Mouse (Mus musculus): ENCODE measurements around the gene Tmem121b. TPM values are rescaled to one million over a fixed set of nuclear protein-coding genes. Genes with fewer than 3 reads are reported as not detected.

The Tmem121b gene
- polyA plus RNA-seq, 1 experiment: 2.8 TPM

GRCm38 (mm10) chr6:120462251-120462650 is 31.4 kb downstream of the Tmem121b start:
- TF ChIP-seq CTCF (IDR thresholded peaks at IDR 0.05; ENCODE audit: insufficient read depth, low read length) (no peak), POLR2A (IDR thresholded peaks at IDR 0.05; ENCODE audit: borderline replicate concordance, extremely low read depth, low read depth, low read length) (no peak)

DNA sequence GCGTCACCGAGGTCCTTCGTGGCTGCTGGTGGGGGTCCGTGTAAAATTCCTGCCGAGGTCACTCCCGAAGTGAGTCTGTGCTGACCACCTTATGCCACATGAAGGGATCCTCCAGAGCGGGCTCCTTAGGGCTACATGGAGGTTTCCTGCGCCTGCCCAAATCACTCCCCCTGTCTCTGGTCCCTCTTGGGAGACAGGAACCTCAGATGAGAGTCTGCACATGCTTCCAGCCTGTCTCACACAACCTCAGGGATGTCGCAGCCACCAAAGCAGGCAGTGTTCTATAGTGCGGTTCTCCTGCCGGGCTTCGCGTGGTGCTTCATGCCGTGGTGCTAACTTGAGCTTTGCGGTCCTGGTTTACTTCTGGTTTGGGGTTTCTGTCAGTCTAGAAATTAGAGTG is 32.4 kb downstream of the Tmem121b start:
- Histone ChIP-seq H3K4me3 (replicated peaks; ENCODE audit: extremely low read depth, low read depth, low read length) (no peak overlapping the region), H3K4me1 (ENCODE audit: control insufficient read depth, insufficient read depth, low read length) (no peaks in the 10 kb centered on the region)
- 76% methylated on average over 15 of the region's 15 CpGs for WGBS
- TF ChIP-seq CTCF (IDR thresholded peaks at IDR 0.05; ENCODE audit: insufficient read depth, low read length) (no peak), POLR2A (IDR thresholded peaks at IDR 0.05; ENCODE audit: borderline replicate concordance, extremely low read depth, low read depth, low read length) (no peak)
- DNase-seq: no peak

More at GRCm38 (mm10) chr6:120462251-120462650, 31.4 kb downstream of the Tmem121b start:
- DNase-seq: no peak
- no peak overlapping the region for H3K4me3 ChIP-seq (replicated peaks; ENCODE audit: extremely low read depth, low read depth, low read length)
- 50% methylated on average over 6 of the region's 6 CpGs for whole genome bisulfite sequencing
- H3K4me1 ChIP-seq (ENCODE audit: control insufficient read depth, insufficient read depth, low read length): no peaks in the 10 kb centered on the region

GRCm38 (mm10) chr6:120457751-120458150 is 35.9 kb downstream of the Tmem121b start:
- DNase-seq: no peak
- TF ChIP-seq CTCF (IDR thresholded peaks at IDR 0.05; ENCODE audit: insufficient read depth, low read length) (no peak), POLR2A (IDR thresholded peaks at IDR 0.05; ENCODE audit: borderline replicate concordance, extremely low read depth, low read depth, low read length) (no peak)
- no peaks in the 10 kb centered on the region for H3K4me1 ChIP-seq (ENCODE audit: control insufficient read depth, insufficient read depth, low read length)
- H3K4me3 ChIP-seq (replicated peaks; ENCODE audit: extremely low read depth, low read depth, low read length): no peak overlapping the region
- 86% methylated on average over 5 of the region's 5 CpGs for WGBS

DNA sequence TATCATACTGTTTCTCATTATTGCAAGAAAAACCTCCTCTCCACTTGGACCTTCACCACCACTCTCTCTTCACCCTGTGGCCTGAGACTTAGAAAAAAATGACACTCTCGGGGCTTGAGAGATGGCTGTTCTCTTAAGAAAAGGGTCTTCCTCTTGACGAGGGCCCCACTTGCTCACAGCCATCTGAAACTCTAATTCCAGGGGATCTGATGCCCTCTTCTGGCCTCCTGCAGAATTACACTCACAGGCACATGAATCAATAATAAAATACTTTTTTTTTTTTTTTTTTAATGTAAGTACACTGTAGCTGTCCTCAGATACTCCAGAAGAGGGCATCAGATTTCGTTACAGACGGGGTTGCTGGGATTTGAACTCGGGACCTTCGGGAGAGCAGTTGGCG is 36.5 kb downstream of the Tmem121b start:
- TF ChIP-seq POLR2A (IDR thresholded peaks at IDR 0.05; ENCODE audit: borderline replicate concordance, extremely low read depth, low read depth, low read length) (no peak), CTCF (IDR thresholded peaks at IDR 0.05; ENCODE audit: insufficient read depth, low read length) (no peak)
- no peak for DNase-seq
- no peak overlapping the region for H3K4me3 ChIP-seq (replicated peaks; ENCODE audit: extremely low read depth, low read depth, low read length)
- no peaks in the 10 kb centered on the region for H3K4me1 ChIP-seq (ENCODE audit: control insufficient read depth, insufficient read depth, low read length)
- 64% methylated on average over 7 of the region's 7 CpGs for WGBS

GRCm38 (mm10) chr6:120454627-120455077 is 39.0 kb downstream of the Tmem121b start:
- no peak for TF ChIP-seq POLR2A (IDR thresholded peaks at IDR 0.05; ENCODE audit: borderline replicate concordance, extremely low read depth, low read depth, low read length)
- TF ChIP-seq CTCF (IDR thresholded peaks at IDR 0.05; ENCODE audit: insufficient read depth, low read length): no peak
- no peaks in the 10 kb centered on the region for H3K4me1 ChIP-seq (ENCODE audit: control insufficient read depth, insufficient read depth, low read length)
- 34% methylated on average over 11 of the region's 11 CpGs for WGBS
- H3K4me3 ChIP-seq (replicated peaks; ENCODE audit: extremely low read depth, low read depth, low read length): no peak overlapping the region
- no peak for DNase-seq

DNA sequence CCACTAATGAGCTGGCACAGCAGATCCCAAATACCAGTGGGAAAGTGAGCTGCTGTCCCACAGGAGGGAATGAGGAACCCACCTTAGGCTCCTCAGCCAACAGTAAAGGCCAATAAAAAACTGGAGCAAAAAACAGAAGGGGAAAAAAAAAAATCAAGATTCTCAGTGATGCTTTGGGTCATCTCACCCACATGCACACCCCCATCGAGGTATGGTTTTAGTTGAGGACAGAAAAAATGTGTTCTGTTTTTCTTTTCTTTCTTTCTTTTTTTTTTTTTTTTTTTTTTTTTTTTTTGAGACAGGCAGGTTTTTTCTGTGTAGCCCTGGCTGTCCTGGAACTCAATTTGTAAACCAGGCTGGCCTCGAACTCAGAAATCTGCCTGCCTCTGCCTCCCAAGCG is 40.1 kb downstream of the Tmem121b start:
- 93% methylated on average over 3 of the region's 3 CpGs for WGBS
- Histone ChIP-seq H3K4me3 (replicated peaks; ENCODE audit: extremely low read depth, low read depth, low read length) (no peak overlapping the region), H3K4me1 (ENCODE audit: control insufficient read depth, insufficient read depth, low read length) (no peaks in the 10 kb centered on the region)
- DNase-seq: no peak
- no peak for TF ChIP-seq CTCF (IDR thresholded peaks at IDR 0.05; ENCODE audit: insufficient read depth, low read length)
- TF ChIP-seq POLR2A (IDR thresholded peaks at IDR 0.05; ENCODE audit: borderline replicate concordance, extremely low read depth, low read depth, low read length): no peak

GRCm38 (mm10) chr6:120453103-120453445 is 40.5 kb downstream of the Tmem121b start:
- Histone ChIP-seq H3K4me1 (ENCODE audit: control insufficient read depth, insufficient read depth, low read length) (no peaks in the 10 kb centered on the region), H3K4me3 (replicated peaks; ENCODE audit: extremely low read depth, low read depth, low read length) (no peak overlapping the region)
- DNase-seq: no peak
- WGBS: 73% methylated on average over 5 of the region's 5 CpGs
- TF ChIP-seq POLR2A (IDR thresholded peaks at IDR 0.05; ENCODE audit: borderline replicate concordance, extremely low read depth, low read depth, low read length) (no peak), CTCF (IDR thresholded peaks at IDR 0.05; ENCODE audit: insufficient read depth, low read length) (no peak)

DNA sequence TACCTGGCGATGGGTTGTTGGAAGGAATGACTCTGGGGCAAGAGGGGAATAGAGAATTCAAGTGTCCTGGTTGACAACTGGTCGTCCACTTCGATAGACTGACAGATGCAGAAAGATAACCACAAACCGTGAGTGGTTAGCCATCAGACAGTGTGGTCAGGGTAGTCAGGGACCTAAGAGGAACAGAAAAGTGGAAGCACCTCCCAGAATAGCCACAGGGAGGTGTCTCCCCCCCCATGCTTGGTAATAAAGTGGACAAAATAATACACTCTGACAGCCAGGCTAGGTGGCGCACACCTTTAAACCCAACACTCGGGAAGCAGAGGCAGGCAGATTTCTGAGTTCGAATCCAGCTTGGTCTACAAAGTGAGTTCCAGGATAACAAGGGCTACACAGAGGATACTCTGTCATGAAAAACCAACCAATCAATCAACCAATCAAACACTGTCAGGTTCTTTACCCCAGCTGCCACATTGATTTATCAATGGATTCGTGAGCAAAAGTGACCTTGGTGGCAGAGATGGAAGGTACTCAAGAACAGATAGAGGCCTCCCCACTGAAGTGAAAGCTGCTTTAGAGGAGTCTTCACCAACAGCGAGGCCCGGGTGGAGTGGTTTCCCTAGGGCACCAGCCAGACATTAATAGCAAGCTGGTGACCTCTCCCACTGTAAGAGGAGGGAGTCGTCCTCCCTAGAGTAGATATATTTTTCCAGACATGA is 41.1 kb downstream of the Tmem121b start:
- DNase-seq: no peak
- WGBS: 79% methylated on average over 11 of the region's 11 CpGs
- no peak for TF ChIP-seq POLR2A (IDR thresholded peaks at IDR 0.05; ENCODE audit: borderline replicate concordance, extremely low read depth, low read depth, low read length)
- TF ChIP-seq CTCF (IDR thresholded peaks at IDR 0.05; ENCODE audit: insufficient read depth, low read length): no peak
- H3K4me1 ChIP-seq (ENCODE audit: control insufficient read depth, insufficient read depth, low read length): no peaks in the 10 kb centered on the region
- no peak overlapping the region for H3K4me3 ChIP-seq (replicated peaks; ENCODE audit: extremely low read depth, low read depth, low read length)

DNA sequence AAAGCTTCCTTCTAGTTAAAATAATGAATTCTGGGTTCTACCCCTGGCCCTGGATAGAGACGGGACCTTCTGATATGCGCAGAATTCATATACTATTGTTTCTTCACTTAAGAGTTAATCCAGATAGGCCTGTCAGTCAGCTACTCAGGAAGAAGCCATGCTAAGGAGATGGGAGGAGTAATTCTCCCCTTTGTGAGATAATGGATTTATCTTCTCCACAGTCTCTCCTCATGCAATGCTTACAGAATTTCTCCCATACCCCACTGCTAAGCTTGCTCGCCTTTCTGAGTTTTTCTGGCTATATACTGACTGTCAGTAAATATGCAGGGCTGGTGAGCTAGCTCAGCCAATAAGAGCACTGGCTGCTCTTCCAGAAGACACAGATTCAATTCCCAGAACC is 43.4 kb downstream of the Tmem121b start:
- DNase-seq: no peak
- H3K4me3 ChIP-seq (replicated peaks; ENCODE audit: extremely low read depth, low read depth, low read length): no peak overlapping the region
- TF ChIP-seq CTCF (IDR thresholded peaks at IDR 0.05; ENCODE audit: insufficient read depth, low read length) (no peak), POLR2A (IDR thresholded peaks at IDR 0.05; ENCODE audit: borderline replicate concordance, extremely low read depth, low read depth, low read length) (no peak)
- no peaks in the 10 kb centered on the region for H3K4me1 ChIP-seq (ENCODE audit: control insufficient read depth, insufficient read depth, low read length)
- 84% methylated on average over 3 of the region's 3 CpGs for whole genome bisulfite sequencing

Data from lung, adult 2 months (tissue).